Mouse (Mus musculus) fat pad, adult 2 months (tissue): Measurements from ENCODE around the gene Psma5.

Source experiments
- DNase-seq: peaks from one replicate; pipeline ENCODE4 v3.0.0-alpha.2; 2011; ENCODE audit warnings: low read depth, low spot score; ENCODE audit errors: extremely low read depth

The Psma5 gene

GRCm38 (mm10) chr3:108282401-108283240 is 25.9 kb downstream of the Psma5 start:
- DNase-seq: no peak

DNA sequence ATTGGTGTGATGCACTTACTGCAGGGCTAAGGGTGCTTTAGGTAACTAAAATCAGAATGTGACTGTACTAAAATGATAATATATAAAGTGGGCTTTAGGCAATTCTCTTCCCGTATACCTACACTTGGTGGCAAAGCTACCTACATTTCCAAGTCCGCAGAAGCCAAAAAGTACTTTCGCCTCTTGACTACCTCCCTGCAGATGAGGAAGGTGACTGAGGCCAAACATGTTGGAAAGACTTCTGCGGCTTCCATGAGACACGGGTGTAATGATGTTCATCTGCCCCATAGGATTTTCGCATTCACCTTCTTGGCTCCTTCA is 26.5 kb downstream of the Psma5 start:
- no peak for DNase-seq

DNA sequence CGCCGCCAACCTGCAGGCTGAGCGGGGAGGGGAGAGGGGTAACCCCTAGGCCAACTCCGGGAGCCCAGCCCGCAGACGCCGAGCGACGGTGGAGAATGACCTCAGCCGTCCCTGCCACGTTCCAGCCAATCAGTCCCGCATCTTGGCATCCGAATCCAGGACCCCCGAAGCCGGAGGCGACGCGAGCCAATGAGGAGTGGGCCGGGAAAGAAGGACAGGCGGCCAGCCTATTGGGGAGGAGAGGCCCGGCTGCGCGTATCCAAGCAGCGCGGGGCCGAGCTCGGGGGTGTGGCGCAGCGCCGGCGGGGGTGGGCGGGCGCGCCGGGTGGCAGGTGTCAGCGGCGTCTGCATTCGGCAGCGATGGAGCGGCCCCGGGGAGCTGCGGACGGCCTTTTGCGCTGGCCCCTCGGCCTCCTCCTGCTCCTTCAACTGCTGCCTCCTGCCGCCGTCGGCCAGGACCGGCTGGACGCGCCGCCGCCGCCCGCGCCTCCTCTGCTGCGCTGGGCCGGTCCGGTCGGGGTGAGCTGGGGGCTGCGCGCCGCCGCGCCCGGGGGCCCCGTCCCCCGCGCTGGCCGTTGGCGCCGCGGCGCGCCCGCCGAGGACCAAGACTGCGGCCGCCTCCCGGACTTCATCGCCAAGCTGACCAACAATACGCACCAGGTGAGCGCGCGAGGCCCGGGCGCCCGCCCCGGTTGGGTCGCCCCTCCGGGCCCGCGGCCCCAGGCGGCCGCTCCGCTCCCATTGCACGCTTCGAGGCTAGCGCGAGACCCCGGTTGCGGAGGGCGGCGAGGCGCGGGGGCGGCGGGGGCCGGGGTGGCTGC is 27.3 kb downstream of the Psma5 start, which contains the start of gene Sort1:
Gene Sort1 (plus strand): TSS at position 302 of the 821 bp plus-strand sequence.
- DNase-seq: no peak

DNA sequence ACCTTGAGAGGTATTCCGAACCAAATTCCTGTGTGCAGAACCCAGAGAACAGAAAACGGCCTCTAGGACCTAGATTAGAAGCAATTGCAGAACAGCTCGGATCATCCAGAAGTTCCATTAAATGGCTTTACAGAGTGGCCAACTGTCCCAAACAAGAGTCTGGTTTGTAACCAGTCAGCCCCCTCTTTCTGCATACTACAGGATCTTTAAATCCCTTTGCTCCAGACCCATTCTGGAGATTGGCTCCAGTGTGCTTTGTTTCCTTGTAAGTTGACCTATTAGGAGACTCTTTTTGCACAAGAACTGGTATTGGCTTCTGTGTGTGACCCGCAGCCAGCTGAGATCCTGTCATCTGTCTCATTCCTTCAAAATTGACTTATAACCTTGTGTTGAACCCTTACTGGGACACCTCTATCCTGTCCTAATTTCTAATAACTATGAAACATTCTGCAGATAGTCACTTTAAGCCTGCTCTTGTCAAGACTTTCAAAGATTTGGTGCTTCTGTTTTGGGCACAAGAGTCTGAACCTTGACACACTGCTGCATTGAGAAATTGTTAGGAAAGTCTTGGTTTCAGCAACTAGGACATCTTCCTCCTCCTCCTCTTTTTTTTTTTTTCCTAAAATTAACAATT is 28.5 kb downstream of the Psma5 start:
- DNase-seq: no peak

GRCm38 (mm10) chr3:108286671-108287439 is 30.1 kb downstream of the Psma5 start:
- no peak for DNase-seq

DNA sequence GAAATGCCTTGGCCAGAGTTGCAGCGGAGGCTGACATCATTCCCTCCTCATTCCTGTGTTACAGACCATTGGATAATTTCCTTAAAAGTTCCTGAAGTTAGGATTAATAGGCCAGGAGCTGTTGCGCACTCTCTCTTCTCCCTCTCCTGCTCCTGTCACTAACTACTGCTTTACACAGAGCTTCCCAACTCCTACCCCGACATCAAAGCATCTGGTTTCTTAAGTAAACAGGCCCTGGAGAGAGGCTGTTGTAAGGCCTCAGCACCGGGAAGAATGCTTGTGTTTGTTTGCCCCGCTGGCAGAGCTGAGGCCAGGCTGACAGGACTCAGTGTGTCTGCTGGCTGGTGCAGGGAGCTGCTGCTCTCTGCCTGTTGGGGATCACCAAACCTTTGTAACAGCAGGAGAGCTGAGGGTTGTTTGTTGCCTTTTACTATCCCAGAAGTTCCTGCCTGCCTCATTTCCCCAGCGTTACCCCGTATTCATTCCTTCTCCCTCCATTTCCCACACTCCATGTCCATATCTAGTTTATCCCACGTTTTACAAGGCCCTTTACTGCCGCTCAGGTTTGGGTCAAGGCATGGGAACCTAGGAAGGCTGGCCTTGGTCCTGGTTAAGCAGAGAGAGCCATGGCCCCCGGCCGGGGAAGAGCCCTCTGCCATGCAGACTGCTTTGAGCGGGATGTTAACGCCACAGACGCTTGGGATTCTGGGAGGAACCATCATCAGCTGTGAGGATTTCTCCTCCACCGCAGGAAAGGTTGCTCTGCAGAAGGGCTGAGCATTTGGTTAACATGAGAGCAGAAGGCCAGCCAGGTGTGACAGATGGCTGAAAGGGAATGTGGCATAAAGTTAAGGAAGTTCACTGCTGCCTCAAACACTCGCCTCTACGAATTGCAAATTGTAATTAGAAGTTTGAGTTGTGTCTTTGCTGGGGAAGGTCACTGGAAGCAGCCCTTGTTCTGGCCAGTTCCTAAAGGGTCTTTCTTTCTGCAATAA is 31.4 kb downstream of the Psma5 start:
- no peak for DNase-seq

DNA sequence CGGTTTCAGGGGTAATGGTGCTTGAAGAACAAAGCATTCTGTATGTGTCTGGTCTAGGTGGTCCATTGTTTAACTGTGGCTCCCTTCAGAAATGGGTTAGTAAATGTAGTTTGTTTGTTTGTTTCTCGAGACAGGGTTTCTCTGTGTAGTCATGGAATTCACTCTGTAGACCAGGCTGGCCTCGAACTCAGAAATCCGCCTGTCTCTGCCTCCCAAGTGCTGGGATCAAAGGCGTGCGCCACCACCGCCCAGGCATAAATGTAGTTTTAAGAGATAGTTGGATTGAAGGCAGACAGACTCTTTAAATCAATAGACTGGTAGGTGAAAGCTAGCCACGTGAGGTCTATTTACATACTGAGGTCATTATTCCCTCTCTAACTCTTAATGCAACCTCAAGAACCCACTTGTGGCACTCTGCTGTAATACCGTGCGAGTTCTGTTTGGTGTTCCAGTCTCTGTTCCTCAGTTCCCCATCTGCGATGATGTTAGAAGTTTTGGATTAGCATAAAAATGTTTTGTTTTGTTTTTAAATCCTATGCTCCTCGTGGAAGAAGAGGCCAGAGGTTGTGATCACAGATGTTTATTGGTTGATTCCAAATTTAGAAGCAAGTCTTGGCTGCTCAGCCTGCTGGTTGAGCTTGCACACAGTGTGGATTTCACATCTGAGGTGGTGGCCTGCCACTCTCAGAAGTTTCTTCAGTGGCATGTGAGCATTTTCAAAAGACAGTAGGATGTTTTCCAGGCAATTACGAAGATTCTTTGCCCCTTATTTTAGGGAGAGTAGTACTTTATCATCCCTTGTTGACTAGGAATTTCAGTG is 32.8 kb downstream of the Psma5 start:
- no peak for DNase-seq

- DNase-seq: no peak
Observed at GRCm38 (mm10) chr3:108291036-108291799, 34.5 kb downstream of the Psma5 start.

- DNase-seq: no peak
Observed at GRCm38 (mm10) chr3:108294398-108294797, 37.7 kb downstream of the Psma5 start.

GRCm38 (mm10) chr3:108295379-108296219 is 38.9 kb downstream of the Psma5 start:
- no peak for DNase-seq

DNA sequence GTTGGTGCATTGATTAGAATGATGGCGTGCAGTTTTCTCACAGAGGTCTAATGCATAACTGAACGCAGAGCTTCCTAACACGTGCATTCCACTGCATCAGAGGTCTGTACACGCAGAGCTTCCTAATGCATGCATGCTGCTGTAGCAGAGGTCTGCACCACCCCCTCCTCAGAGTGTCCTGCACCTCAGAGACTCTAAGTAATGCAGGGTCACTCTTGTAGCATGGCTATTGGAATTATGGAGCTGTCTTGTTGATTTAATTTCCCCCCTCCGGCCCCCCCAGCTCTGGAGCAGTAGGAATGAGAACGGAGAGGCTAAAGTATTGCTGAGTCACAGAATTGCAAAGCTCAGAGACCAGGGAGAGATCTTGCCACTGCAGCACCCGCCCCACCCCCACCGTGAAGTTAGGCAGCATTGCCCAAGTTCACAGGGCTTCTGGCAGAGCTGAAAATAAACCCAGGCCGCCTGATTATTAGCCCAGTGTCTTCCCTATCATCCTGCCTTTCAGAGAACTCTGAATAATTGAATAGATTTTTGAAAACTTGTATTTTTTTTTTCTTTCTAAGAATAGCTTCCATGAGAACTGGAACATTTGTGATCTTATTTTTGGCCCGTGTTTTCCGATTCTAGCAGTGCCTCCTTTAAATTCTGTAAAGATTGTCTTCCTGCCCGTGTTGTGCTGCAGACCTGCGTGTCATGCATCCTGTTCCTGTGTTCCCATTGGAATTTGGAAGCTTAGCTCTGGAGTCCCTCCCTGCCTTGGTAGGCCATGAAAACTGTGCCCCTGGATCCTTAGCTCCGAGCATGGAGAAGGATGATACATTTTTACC is 39.7 kb downstream of the Psma5 start:
- DNase-seq: no peak

GRCm38 (mm10) chr3:108297050-108297419 is 40.3 kb downstream of the Psma5 start:
- DNase-seq: no peak

GRCm38 (mm10) chr3:108297603-108298553 is 41.2 kb downstream of the Psma5 start:
- no peak for DNase-seq

DNA sequence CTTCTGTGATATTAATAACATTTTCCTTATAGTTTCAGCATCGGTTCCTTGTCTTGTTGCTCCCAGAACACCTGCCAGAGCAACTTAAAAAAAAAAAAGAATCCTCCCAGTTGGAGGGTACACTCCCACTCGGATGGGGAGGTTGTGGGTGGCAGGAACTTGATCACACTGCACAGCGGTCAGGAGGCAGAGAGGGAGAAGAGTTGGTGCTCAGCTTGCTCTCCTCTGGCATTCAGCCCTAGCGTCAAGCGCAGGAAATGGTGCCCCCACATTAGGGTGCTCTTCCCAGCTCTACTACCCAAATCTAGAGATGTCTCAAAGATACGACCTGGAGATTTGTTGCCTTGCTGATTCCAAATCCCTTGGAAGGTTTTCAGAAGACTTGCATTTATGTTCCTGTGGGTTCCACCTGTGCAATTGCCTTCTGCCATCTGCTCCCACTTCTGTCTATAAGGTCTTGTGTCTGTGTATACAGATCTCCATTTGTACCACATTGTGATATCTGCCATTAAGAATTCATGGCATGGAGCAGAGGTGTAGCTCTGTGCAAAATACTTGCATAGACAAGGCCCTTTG is 43.8 kb downstream of the Psma5 start:
- no peak for DNase-seq

DNA sequence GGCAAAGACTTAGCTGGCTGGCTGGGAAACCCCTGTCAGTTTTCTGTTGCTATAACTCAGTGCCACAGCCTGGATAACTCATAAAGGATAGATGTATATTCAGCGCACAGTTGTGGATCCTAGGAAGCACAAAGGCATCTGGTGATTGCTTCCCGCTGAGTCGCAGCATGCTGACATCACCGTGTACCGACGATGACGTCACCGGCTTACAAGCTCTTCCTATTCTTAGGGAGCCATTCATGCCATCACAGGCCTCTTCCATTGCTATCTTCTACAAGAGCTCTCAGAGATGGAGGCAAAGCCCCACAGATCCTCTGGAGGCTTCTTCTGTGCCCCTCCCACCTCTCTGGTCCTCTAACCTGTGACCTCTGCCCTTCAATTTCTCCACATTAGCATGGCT is 47.0 kb downstream of the Psma5 start:
- DNase-seq: no peak
